Mouse (Mus musculus) kidney, adult 2 months (tissue): ENCODE measurements around the gene Ldha.

ENCODE experiments used
- CTCF ChIP-seq: fragments of 200-500 bp; conservative IDR thresholded peaks from 2 replicates; pipeline ENCODE4 v1.5.1; 2011; ENCODE audit warnings: low read depth, mild to moderate bottlenecking, control low read depth, low read length, moderate library complexity, mixed read lengths; ENCODE audit not compliant: insufficient read depth, insufficient read length
- POLR2A ChIP-seq: fragments of 200-500 bp; IDR thresholded peaks from one replicate; pipeline ENCODE4 v1.6.1; 2011; ENCODE audit warnings: low read depth, low read length, control low read depth

- TF ChIP-seq CTCF (no peak), POLR2A (no peak)
These were observed at the start of gene Ldha for GRCm38 (mm10) chr7:46840787-46841525.
